Mouse (Mus musculus) hindlimb bud, embryonic 11.5 days (tissue): ENCODE measurements around the gene Catsper3.

Experiments
- DNase-seq: peaks from one replicate; pipeline ENCODE4 v3.0.0-alpha.2; 2012; ENCODE audit warnings: low read depth, low spot score; ENCODE audit errors: extremely low spot score

The Catsper3 gene

GRCm38 (mm10) chr13:55826796-55827678 is 42.7 kb downstream of the Catsper3 start:
- no peak for DNase-seq

- DNase-seq = no peak
These were observed 43.3 kb downstream of the Catsper3 start for GRCm38 (mm10) chr13:55827679-55828140.

DNA sequence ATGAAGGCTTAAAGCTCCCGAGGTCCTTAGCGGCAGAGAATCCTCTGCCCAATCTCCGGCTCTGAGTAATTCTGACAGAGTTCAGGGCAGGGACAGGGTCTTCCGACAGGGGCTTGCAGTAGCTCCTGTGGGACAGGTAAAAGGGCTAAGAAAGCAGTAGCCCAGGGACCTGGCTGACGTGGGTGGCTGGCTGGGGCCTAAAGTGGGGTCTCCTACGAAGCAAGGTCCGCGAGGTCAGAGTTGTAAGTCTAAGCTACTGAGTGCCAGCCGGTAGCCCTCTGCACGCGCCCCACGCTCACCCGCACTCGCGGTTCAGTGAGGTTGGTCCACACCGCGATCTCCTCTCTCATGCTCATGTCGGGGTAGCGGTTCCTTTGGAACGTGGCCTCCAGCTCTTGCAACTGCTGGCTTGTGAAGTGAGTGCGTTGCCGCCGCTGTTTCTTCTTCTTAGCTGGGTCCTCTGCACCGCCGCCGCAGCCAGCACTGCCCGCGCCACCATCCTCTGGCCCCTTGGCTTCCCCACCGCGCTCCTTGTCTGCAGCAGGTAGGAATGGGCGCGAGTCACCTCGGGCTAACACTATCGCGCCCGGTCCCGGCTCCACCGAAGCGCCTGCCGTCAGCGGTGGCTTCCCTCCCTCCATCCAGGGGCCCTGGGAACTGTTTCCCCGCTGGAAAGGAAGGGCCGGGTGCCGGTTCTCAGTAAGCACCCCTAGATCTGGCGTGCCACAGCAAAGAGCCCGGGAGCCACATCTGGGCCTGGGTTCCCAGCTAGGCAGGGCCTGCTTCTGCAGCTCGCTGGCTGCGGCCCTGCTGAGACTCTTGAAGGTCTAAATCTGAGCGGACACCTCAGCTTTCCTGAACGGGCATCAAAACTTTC is 44.0 kb downstream of the Catsper3 start:
- no peak for DNase-seq

- no peak for DNase-seq
These were observed 44.8 kb downstream of the Catsper3 start for GRCm38 (mm10) chr13:55829018-55829655.

- DNase-seq = no peak
These were observed 45.9 kb downstream of the Catsper3 start for GRCm38 (mm10) chr13:55830081-55830832.

- no peak for DNase-seq
These were observed 46.7 kb downstream of the Catsper3 start for GRCm38 (mm10) chr13:55830833-55831721.

GRCm38 (mm10) chr13:55831722-55832160 is 47.4 kb downstream of the Catsper3 start:
- no peak for DNase-seq

DNA sequence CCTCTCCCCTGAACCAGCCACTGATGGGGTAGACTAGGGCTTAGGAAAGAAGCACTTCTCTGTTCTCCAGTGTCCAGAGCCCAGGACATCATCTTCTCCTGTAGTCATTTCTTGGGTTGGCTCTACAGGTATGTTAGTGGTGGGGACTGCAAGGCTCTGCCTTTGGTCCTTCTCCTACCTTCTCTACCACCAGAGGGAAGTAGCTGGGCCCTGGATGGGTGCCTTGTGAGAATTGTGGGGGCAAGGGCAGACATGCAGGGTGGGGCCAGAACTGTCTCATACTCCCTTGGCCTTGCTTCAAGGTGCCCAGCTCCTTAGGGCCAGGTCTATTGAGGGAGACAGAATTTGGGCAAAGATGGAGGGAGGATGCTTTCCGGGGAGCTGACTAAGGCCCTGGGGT is 48.2 kb downstream of the Catsper3 start:
- DNase-seq = no peak

GRCm38 (mm10) chr13:55833921-55834320 is 49.6 kb downstream of the Catsper3 start:
- no peak for DNase-seq

- DNase-seq = no peak
These were observed 50.3 kb downstream of the Catsper3 start for GRCm38 (mm10) chr13:55834667-55835066.

DNA sequence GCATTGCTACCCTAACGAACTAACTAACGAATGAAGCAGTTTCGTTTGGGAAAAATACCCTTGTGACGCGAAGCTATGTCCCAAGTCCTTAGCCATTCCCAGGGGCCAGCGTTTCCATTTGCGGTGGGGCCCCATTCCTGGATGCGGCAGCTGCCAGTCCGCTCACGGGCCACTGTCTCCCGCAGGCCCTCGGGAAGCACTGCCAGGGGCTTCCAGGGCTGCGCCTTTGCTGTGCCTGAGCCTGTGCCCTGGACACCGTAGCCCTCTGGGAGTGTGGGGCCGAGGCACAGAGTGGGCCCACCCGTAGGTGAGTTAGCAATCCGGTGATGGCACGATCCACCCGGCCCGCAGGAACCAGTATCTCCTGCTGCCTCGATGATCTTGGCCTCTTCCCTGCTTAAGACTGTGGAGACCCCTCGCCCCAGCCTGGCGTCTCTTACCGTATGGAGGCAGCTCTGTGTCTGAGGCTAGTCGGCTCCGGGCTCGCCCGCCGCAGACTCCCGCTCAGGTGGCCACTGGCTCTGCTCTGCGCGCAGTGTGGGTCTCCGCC is 51.3 kb downstream of the Catsper3 start:
- DNase-seq = no peak

GRCm38 (mm10) chr13:55836142-55836625 is 51.8 kb downstream of the Catsper3 start, which contains the start of gene Pitx1:
Gene Pitx1, minus strand, starts transcription at chr13:55836192.
- no peak for DNase-seq

- no peak for DNase-seq
These were observed 52.7 kb downstream of the Catsper3 start for GRCm38 (mm10) chr13:55836786-55837780.

GRCm38 (mm10) chr13:55840223-55840622 is 55.9 kb downstream of the Catsper3 start:
- DNase-seq = no peak

DNA sequence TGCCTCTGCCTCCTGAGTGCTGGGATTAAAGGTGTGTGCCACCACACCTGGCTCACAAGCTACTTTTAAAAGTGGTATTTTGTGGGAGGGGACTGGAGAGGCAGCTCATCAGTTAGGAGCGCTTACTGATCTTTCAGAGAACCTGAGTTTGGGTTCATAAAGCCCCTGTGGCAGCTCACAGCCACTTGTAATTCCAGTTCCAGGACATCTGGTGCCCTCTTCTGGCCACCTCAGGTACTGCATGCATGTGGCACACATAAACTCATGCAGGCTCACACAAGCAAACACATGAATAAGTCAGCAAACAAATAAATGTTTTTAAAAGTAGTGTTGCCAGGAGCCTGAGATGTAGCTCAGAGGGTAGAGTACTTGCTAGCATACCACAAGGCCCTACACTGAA is 59.3 kb downstream of the Catsper3 start:
- DNase-seq = no peak

GRCm38 (mm10) chr13:55847805-55848204 is 63.4 kb downstream of the Catsper3 start:
- DNase-seq = no peak

GRCm38 (mm10) chr13:55848604-55849190 is 64.3 kb downstream of the Catsper3 start:
- no peak for DNase-seq
